Mouse (Mus musculus) gastrocnemius, adult 18-20 months (tissue): ENCODE results near the gene Pgm2. TPM values are rescaled to one million over a fixed set of nuclear protein-coding genes. Genes with fewer than 3 reads are reported as not detected.

ENCODE experiments used
- DNase-seq: peaks from one replicate; pipeline ENCODE4 v3.0.0; 2021; ENCODE audit warnings: low spot score
- total RNA-seq, 2 experiments: library from RNA; stranded (reverse); gene quantifications; 2 replicates each; pipeline ENCODE4 v1.2.3; 2021

The Pgm2 gene
- total RNA-seq, 2 experiments from 2014 or later = 1.5 to 2.3 TPM

DNA sequence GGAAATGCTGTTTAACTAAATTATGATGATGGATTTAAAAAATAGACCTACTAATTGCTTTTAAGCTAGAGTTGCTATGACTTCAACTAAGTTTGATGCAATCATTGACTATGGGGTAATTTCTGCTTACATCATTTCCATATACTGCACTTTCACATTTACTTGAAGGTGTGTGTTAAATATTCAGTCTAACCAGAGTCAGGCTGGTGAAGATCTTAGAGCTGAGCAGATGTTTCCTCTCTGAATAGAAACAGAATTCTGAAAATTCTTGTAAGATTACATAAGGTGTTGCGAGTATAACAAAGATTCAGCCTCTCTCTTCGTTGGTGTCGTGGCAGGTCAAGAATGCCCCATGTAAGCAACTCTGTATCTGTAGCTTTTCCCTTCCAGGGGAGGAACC, 18.3 kb upstream of the Pgm2 start:
- DNase-seq = no peak

DNA sequence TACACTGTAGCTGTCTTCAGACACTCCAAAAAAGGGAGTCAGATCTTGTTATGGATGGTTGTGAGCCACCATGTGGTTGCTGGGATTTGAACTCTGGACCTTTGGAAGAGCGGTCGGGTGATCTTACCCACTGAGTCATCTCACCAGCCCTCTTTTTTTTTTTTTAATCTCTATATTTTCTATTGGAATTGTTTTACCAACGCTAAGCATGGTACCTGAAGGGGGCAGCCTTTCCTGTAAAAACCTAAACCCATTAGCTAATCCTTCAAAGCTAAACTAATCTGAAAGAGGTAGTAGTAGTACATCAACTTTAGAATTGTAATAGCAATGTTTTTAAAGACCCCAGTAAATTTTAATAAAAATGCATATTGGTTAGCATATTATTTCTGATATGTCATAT, 17.2 kb upstream of the Pgm2 start:
- no peak for DNase-seq

DNA sequence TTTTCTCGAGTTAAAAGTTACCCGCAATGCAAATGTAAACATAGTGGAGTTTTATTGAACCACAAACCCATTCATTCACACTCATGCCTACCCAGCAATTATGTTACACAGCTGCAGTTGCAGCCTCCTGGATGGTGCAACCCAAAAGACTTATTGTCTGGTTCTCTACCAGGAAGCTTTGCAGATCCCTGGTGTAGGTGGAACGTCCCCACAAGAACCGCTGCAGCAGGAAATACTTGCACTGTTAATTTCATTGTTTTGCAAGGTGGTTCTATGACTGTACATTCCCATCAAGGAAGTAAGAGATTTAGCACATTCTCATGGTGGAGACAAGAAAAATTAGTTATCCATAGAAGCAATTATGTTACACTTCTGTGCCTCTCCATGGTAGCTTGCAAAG, 15.4 kb upstream of the Pgm2 start:
- no peak for DNase-seq

DNA sequence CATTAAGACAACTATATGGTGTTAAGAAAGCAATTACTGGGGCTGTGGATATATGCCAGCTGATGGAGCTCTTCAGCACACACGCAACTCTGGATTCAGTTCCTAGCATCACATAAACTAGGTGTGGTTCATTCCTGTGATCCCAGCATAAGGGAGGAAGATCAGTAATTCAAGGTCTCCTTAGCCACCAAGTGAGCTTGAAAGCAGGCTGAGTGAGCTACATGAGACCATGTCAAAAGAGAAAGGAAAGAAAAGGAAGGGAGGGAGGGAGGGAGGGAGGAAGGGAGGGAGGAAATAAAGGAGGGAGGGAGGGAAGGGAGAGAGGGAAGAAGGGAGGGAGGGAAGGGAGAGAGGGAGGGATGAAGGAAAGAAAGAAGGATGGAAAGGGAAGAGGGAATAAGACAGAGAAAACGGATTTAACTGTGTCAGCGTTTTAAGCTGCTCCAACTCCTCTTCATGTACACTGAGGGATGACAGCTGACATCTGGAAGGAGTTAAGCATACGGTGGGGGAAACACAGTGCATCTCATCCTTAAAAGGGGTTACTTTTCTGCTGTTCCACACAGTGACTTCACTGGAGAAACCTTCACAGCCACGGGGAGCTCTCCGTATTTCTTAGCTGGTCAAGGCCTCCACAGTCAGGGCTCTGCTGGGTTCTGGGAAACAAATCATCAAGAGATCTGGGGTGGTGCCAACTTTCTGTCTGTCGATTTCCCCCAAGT, 13.8 kb upstream of the Pgm2 start:
- no peak for DNase-seq

DNA sequence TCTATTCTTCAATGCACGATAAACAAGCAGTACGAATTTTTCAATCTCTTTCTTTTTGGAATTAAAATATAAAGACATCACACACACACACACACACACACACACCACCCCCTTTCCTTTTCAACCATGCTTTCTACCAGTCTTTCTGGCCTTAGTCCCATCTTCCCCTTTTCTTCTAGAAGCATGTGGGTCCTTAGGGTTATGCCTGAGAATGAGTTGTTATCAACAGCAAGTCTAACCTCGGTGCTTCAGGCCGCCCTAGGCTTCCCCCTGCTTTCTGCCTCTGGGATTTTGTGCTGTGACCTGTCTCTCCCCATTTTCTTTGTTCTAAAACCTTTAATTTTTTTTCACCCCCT, 13.3 kb upstream of the Pgm2 start:
- no peak for DNase-seq

DNA sequence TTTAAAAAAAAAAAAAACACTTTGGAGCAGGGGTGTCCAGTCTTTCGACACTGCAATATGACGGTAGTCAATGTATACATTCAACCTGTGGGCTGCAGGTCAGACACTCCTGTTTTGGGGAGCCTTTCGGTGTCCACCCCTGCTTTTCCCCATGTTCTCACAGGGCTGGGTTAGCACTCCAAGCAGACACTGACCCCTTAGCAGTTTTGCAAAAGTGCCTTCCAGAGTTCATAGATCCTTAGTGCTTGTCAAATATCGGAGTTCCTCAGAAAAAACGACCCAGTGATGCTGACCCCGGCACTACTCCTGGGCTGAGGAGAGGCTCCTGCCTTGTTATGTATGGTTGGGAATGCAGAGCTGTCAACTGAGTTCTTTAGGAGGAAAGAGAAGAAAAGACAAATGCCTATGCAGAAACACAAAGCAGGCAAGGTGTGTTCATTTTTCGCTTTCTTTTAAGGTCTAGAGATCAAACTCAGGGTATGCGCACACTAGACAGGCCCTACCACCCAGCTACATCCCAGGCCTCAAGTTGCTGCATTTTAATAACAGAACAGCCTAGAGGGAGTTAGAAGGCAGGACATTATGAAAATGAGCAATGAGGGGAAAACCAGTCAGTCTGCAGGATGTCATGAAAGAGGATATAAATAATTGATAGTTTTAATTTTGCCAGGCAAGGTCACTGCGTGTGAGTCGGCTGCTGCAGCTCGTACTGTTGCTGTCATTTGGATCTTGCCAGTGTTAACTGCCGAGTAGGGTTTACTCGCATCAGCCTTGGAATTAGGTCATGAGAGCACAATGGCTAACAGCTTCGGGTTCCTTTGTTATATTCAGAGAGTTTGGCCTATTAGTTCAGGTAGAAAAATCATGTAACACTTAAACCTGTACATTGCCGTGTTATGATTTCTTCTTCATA, 9.0 kb upstream of the Pgm2 start:
- DNase-seq = no peak

DNA sequence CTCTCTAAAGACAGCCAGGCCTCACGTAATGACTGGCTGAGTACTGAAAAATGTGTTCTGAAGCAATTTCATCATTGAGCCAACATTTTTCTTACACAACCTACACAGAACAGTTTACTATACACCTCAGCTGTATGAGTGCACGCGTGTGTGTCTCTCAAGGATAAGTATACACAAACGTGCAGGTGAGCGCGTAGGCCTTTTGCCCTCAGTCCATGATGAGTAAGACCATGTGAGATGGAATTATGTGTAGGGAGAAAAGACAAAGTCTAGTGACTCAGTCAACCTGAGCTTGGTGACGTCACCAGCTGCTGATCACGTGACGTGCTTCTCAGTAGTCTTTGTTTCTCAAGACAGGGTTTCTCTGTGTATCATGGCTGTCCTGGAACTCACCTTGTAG, 7.3 kb upstream of the Pgm2 start:
- no peak for DNase-seq

DNA sequence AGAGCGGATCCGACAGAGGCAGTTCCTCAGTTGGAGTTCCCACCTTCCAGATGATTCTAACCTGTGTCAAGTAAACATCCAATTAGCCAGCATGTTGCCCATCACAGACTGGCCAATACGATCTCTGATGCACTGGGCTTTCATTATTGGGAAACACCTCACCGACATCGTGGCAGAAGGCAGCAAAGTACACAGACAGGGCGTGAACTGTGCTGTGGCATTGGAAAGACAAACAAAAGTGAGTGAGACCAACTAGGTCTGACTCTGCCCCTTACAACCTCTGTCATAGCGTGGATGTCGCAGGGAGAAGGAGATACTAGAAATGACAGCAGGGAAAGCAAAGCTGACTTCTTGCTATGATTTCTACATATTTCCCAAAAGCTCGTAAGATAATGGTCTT, 4.0 kb upstream of the Pgm2 start:
- DNase-seq = no peak

DNA sequence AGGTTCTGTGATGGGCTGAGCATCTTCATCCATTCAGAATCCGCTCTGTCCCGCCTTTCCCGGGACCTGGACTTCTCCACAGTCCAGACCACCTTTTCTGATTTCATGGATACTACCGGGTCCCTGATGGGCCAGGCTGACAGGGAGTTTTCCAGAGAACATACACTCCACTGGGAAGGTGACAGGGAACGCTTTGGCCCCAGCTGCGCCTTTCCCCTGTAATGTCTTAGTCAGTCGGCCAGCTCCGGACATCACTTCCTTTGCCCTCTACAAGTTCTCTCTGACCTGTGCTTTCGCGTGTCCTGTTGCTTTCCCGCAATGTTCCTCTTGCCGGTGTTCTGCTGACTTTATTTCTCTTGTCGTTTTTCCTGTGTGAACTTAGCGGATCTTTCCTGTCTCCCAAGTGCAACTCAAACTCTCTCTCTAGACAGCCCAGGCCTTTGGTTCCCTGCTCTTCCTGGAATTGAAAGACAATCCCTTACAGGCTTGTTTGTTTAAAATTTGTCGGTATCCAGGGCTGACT, 660 bp downstream of the Pgm2 start:
- peak; percentile 7 for DNase-seq

DNA sequence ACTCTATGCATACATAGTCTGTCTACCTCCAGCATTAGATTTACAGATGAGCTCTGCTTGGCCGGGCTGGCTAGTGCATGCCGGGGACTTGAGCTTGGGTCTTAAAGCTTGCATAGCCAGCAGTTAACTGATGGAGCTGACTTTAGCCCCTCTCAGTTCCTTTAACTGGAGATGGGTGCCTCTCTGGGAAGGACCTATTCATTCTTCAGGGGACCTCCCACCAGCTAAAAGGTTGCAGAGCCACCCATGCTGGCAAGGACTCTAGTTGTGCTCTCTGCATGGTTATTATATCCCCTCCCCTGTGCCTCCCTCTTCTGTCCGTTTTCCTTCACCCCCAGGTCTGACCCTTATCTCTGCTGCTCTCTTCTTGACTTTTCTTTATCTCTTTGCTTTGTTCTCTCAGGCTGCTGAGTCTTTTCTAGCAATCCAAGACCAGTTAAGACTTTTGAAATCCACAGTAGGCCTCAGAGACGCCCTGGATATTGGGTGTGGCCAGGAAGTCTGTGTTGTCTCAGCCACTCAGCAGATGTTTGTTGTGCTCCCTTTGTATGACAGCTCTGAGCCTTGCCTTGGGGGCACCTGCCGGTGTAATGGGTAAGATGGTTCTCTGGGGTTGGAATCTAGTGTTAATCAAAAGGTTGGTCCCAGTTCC, 2.7 kb downstream of the Pgm2 start:
- DNase-seq = no peak

DNA sequence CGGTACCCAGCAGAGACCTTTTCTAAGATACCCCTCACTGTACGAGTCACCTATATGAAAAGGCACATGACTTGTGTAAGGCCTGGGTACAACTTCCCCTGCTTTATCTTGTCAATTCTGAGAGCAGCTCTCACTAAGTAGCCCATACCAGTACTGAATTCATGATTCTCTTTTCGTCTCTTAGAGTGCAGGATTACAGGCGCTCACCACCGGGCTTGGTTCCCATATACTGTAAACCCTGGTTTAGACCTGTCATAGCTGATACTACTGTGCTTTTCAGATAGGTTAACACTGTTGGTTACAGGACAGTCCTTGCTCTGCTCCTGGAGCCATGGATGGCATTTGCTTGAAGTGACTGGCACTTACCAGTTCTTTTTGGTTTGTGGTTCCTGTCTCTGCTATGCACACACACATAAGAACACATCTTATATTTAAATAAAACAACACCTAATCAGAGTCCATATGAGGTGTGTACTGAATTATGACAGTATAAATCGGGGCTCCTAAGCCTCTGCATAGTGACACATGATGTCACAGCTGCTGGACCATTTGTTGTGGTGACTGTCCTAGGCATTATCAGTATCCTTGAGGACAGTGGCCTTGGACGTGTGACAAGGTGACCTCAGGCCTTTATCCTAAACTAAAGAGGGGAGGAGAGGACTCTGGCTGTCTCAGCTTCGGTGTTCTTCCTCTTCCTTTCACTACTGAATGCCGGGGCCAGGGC, 9.4 kb downstream of the Pgm2 start:
- no peak for DNase-seq

DNA sequence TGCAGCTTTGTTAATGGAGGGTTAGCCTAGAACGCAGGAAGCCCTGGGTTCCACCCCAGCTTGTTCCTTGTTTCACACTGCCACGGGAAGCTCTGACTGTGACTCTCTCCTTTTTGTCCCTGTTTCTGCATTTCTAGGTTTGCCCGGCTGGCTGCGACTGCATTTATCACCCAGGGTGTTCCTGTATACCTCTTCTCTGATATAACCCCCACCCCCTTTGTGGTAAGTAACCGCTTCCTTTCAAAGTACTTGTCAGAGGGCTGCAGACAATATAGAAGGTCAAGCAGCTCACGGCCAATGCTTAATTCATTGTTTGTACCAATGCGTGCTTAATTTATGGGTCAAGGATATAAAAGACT, 9.9 kb downstream of the Pgm2 start:
- no peak for DNase-seq

DNA sequence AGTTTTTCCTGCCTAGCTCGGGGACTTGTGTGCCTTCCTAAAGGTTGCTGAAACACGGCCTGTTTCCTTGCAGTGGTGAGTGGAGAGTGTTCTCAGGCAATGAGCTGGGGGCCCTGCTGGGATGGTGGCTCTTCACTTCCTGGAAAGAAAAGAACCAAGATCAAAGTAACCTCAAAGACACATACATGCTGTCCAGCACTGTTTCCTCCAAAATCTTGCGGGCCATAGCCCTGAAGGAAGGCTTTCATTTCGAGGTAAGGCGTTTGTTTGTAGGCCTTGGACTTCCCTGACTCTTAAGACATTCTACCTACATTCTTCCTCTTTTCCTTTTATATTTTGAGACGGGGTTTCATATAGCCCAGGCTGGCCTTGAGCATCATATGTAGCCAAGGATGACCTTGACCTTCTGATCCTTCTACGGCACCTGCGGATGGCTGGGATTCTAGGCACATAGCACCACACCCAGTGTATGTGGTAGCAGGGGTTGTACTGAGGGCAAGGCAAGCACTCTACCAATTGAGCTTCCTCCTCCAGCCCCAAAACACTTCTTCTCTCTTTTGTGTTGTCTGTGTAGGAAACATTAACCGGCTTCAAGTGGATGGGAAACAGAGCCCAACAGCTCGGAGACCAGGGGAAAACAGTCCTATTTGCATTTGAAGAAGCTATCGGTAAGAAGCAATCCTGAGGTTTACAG, 15.0 kb downstream of the Pgm2 start:
- DNase-seq = no peak

DNA sequence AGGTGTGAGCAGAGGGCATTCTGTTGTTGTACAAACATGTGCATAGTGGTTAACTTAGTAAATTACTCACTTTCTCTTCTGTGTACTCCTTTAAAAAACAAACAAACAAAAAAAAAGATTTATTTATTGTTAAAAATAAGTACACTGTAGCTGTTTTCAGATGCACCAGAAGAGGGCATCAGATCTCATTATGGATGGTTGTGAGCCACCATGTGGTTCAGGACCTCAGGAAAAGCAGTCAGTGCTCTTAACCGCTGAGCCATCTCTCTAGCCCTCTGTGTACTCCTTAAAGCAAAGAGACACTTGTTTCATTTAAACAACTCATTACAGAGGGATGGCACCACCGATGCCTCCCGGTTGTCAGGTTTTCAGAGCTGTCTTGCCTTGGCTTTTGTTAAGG, 16.5 kb downstream of the Pgm2 start:
- DNase-seq = no peak

DNA sequence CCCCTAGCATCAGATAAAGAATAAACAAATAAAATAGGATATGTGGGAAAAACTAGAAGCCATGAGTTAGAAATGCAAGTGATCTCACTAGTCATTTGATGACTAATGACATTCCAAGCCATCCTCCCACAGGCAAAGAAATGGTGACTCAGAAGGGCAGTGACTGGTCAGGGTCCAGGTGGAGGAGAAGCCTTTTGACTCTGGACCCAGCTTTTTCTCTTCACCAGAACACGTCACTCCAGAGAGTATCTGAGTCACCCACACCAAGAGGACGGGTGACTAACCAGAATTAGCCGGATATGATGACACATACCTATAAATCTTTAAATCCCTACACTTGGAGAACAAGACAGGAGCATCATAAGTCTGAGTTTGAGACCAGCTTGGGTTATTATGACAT, 19.6 kb downstream of the Pgm2 start:
- peak; percentile 9 for DNase-seq

DNA sequence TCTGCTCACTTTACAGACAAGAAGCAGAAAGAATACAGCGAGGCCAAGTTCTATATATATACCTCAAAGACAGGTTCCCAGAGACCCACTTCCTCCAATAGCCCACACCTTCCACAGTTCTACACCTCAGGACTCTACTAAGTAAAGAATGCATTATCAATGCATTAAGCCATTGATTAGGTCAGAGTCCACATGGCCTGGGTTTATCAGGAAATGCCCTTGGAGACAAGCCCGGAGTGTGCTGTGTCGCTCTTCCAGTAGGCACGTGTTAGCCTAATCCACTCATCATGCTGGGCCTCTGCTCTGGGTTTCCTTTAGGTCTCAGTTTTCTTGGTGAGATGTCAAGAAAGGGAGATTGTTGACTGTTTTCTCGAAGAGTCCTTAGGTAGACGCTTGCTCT, 21.5 kb downstream of the Pgm2 start:
- no peak for DNase-seq

DNA sequence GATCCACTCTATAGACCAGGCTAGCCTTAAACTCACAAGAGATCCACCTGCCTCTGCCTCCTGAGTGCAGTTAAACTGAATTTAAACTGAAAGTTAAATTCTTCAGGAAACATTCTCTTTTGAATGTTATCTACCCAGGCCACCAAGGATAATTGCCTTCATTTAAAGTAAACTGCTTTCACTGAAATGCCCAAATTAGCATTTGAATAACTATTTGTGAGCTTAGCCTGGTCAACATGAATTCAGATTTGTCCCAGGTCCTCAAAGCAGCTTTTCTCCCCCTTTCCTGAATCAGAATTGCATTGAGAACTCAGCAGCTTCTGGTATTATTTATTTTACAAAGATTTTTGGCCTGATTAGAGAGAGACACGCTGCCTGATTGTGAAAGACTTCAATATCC, 24.4 kb downstream of the Pgm2 start:
- no peak for DNase-seq

DNA sequence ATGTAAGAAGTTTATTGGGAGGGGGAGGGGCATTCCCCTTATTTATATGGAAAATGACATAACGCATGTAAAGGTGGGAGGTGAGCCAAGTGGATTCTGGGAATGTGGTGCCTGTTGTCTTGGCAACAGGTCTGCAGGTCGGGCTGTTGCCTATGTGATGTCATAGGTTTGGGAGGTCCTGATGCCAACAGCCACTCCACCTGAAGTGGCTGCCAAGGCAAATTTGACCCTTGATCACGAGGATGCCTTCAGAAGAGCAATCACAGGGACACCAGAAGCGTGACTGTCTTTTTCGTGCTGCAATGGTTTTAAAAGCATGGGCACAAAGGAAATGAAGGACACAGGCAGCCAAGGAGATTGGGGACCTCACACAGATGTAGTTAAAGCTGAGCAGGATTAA, 33.0 kb downstream of the Pgm2 start:
- no peak for DNase-seq

DNA sequence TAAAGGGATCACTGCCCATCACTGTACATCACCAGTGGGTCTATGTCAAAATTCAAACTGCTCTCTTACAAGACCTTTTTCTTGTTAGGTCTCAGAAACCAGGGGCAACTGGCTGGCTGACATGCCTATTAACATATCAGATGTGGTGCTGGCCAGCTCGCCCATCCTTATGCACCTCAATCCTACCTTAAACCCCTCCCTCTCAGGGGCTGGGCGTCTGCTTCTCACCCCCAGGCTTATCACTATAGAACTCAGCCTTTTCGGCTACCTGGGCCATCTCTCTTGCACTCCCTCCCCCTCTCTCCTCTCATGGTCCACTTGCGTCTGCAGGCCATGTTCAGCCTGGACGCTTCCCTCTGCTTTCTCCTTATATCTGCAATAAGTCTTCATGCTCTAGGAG, 38.8 kb downstream of the Pgm2 start:
- DNase-seq = no peak

DNA sequence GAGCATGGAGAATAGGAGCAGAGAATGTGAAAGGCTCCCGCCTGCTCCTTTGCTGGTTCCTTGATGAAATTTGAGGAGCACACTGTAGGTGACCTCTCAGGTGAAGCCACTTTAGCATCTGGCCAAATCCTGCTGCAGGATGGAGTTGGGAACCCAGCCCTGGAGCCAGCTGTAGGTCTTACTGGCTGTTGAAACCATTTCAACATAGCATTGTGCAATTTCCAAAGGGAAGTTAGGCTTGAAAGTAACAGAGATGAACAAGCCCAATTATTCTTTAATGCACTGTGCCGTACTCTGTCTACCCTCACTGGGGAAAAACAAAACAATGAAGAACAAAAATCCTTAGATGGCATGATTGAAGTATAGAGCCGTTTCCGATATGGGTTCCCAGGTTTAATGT, 41.2 kb downstream of the Pgm2 start:
- DNase-seq = no peak

DNA sequence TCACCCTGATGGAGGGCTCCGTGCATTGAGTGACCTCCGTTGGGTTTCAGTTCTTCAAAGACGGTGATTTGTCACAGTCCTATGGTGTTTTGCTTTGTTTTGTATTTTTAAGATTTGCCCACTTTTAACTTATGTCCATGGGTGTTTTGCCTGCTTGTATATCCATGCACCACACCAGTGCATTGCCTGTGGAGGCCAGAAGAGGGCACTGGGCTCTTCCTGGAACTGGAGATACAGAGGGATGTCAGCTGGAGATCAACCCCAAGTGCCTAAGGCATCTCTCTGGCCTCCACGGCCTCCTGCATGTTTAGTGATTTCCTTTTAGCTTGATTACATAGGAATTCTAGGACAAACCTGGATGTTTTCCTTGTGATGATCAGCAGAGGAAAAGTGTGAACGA, 43.6 kb downstream of the Pgm2 start:
- DNase-seq = peak; percentile 17
